Mouse (Mus musculus): ENCODE data around the gene Parp1.

The Parp1 gene

DNA sequence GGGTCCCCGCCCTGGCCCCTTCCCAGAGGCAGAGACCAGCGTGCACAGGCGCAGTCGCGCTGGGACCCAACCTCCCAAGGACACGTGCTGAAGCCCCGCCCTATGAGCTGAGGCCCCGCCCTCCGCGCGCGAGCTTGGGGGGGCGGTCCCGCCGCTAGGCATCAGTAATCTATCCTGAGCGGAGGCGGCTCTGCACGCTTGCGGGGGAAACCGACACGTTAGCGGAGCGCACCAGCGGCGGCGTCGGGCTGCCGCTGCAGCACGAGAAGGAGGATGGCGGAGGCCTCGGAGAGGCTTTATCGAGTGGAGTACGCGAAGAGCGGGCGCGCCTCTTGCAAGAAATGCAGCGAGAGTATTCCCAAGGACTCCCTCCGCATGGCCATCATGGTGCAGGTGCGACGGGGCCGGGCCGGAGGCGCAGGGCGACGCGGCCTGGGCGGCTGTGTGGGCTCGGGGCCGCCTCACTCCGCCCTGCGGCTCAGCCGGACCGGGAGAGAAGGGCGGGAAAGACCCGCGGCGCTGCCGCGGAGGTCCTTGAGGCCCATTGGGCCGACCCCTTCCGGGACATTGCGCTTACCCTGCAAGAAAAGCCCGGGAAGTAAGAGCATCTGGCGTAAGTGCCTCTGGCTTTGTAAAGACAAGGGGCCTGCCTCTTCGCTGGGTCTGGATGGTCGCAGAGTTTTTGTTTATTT, at the start of gene Parp1:
Gene Parp1 (plus strand): TSS at position 164 of the 692 bp plus-strand sequence.
- DNase-seq, result peak; percentile 96

DNA sequence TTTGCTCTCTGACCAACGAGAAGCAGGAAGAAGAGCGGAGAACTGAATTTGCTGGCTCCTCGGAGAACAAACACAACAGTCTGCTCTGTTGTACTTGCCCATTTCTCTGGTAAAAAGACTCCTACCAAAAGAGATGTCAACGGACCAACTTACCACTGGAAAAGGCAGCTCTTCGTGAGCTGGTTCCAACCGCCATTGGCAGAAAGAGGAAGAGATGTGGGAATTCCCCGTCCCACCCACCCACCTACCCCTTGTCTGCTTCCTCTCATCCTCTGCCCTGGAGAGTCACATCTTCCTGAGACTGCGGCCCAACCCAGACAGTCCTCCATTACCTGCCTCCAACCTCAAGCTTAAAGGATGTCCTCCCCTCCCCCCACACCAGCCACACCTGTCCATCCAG, 49.2 kb upstream of the Parp1 start:
- DNase-seq, result no peak

DNA sequence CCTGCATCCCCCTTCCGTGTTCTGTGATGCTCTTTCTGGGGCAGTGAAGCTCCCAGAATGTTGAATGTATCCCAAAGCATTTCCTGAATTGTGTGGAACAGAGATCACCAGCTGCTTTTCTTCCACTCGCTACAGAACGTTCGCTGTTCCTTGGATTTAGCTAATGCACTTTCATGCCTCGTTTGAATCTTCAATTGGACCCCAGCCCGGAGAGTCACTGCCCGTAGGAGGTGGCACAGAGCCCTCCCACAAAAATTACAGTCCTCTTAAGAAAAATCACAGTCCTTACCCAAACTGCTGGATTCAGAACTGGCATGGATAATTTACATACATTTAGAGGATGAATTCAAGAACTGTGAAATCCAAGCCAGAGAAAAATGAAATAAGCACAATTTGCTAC, 48.5 kb upstream of the Parp1 start:
- peak; percentile 30 for DNase-seq

DNA sequence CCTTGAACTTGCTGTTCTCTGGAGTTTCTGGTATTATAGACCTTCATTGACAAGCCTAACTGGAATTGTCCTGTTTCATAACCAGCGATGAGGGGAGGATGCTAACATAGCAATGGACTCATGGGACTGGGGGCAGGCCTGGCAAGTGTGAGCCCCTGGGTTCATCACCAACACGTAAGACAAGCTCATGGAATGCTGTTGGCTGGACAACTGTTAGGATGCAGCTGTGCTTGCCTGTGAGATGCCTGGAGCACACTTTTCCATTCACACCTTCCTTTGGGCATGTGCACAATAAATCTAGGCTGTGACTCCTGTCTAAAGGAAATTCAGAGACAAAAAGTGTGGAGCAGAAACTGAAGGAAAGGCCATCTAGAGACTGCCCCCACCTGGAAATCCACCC, 45.4 kb upstream of the Parp1 start:
- no peak for DNase-seq

DNA sequence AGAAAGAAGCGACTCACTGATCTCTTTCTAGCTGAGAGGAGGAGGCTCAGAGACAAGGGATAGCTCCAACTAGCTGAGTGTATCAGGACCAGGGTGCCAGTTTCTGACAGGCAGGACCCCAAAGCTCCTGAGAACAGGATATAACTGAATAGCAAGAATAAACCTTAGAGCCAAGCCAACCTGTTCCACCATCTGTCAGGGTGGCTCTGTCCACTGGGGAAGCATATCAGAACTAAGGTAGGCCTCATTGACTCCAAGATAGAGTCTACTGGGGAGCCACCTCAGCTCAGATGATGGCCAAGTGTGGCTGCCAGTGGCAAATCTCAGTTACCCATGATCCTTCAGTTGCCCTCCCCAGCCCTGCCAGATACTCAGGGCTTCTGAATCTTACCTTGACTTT, 43.4 kb upstream of the Parp1 start:
- no peak for DNase-seq

DNA sequence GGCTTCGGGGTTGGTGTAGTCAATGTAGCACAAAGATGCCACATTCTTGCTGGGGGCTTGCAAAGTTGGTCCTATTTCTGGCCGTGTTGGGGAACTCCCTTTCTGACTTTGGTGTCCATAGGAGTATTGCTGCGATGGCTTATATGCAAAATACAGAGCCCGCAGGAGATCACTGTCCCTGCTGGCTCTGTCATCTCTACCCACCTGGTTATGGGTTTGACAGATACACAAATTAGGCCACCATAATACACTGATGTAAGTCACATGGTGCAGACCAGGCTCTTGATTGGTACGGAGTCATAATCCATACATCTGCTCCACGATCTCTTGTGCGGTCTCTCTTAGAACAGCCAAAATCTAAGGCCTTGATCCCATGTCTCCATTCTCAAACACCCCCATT, 38.9 kb upstream of the Parp1 start:
- no peak for DNase-seq

DNA sequence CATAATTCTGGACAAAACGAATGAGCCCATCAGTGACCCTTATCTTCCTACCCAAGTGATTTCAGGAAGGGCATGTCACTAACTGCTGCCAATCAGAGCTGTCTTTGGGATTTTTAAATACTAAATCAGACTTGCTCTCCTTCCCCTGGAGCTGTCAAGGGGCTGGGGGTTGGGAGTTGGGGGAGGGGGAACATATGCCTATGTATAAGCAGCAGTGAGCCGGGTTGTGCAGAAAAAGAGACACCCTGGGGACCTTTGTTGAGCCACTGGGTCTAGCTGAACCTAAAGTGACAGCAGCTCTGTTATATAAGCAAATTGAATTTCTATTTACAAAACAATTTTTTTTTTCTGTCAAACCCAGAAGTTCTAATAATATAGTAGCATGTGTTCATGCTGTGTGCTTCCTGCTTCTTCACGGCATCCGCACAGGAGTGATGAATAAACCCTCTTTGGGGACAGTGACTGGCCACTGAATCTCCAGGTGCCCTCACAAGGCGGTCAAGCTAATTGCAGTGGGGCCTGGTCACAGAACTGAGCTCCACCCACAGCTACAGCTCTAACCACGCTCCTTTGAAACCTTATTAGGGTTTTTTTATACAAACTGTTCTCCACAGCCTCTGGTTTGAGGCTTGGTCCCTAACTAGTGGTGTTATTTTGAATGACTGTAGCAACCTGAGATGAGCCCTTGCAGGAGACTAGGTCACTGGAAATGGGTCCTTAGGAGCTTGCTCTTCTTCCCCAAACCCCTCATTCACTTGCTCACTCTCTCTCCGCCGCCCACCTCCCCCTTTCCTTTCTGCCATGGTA, 38.1 kb upstream of the Parp1 start:
- no peak for DNase-seq

DNA sequence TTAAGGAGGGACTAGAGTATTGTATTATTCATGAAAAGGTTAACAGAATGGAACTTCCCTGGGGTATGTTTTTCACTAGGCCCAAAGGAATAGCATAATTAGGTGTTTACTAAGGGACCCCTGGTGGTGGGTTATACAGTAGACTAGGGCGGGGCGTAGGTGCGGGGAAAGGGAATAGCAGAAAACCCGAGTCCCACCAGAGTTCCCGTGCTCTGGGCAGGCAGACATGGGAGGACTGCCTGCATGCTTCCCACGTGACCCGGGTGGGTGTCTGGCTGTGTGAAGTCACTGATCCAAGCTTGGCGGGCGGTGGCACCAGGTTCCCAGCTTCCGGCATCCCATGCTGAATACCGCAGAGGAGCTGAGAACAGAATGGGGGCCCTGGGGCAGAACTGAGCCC, 36.1 kb upstream of the Parp1 start:
- no peak for DNase-seq

DNA sequence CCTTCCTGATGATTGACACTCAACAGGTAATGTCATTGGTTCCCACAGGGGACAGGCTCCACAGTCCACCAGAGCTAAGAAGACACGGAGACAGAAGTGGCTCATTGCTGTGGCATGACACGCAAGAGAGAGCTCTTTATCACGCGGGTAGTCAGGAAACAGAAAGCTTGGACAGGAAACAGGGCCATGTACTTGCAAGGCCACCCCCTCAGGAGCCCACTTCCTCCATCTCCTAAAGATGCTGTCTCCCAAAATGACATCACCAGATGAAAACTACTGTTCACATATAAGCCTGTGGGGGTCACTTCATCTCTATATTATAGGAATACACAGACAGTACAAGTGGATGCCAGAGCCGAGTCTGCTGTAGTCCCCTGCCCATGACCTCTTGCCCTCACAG, 32.0 kb upstream of the Parp1 start:
- no peak for DNase-seq

DNA sequence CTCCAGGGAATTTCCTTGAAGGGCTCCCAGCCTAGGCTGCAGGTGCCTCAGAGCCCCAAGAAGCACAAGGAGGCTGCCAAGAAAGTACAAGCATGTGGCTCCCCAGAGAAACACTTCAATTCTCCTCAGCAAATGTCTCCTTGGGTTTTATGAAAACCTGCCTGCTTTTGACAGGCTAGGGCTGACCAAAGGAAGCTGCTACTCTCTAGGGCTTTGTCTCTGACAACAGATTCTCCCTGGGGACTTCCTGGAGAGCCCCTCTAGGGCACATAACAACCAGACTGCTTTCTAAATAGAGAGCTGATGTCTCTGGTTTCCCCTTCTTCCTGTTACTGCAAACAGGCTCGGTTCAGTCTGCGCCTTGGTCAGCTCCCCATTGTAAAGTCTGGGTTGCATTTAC, 27.5 kb upstream of the Parp1 start:
- DNase-seq, result no peak

DNA sequence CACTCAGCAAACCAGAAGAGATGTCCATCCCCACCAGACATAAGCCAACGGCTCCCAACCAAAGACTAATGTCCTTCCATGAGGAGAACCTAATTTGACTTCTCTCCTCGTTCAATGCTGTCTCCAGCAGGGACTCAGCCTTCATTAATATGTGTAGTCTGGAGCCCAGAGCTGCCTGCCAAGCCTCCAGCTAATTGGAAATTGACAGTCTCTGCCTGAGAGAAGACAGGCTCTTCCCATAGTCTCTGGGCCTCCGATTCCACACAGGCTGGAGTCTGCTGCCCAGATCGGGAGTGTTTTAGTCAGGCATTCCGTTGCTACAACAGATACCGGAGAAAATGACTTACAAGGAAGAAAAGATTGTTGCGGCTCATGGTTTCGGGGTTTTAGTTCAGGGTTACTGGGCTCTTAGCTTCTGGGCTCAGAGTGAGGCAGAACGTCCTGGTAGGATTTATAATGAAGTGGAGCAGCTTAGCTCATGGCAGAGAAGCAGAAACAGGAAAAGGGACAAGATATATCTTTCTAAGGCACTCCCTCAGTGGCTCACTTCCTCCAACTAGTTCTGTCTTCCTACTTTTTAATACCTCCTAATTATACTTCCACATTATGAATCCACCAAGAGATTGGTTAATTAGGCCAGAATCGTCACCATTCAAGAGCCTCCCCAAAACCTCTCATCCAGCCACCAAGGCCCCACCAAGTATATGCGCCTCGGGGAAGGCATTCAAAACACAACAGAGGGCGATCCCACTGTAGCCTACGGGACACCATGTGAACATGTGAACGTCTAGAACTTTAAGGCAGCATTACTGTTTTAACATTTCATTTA, 26.6 kb upstream of the Parp1 start:
- DNase-seq, result no peak

DNA sequence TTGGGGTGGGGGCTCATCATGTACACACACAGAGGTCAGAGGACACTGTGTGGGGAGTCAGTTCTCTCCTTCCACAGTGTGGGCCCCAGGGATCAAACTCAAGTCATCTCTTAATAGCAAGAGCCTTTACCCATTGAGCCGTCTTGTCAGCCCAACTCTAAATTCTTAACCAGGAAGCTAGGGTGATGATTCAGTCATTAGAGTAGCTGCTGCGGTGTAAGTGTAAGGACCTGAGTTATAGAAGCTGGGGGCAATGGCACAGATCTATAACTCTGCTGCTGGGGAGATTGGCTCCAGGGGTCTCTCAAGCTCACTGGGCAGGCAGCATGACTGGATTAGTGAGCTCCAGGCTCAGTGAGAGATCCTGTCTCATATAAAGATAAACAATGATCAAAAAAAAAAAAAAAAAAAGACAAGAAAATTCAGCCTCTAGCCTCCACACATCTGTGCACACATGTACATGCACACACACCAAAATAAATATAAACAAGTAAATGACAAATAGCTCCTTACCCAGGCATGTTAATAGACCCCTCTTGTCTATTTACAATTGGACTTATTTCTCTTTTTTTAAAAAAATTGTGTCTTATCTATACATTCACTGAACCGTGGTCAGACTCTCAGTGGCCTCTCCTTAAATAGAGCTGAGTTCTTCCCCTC, 25.9 kb upstream of the Parp1 start:
- no peak for DNase-seq

DNA sequence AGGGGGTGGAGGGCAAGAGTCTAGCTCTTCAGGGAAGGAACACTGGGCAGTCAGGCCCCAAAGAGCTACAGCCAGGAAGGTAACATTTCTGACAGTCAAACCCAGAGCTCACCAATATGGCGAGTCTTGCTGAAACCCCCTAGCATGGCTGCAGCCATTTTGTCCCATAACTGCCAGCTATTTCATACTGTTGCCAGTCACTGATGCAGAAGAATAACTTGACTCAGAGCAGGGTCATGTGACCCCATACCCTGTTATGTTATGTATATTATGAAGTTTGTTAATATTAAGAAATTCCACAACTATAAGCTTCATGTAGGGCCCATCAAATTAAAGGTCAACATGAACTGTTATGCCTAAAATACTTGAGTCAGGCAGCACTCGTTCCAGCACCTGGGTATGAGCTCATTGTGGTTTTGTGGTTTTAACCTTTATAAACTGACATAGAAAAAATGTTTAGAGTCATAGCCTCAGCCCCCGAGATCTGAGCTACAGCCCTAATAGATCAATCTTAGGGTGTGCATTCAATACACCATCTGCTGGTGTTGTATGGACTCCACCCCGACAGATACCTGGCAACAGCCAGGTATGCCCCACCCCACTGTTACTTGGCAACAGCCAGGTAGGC, 22.7 kb upstream of the Parp1 start:
- DNase-seq, result no peak

DNA sequence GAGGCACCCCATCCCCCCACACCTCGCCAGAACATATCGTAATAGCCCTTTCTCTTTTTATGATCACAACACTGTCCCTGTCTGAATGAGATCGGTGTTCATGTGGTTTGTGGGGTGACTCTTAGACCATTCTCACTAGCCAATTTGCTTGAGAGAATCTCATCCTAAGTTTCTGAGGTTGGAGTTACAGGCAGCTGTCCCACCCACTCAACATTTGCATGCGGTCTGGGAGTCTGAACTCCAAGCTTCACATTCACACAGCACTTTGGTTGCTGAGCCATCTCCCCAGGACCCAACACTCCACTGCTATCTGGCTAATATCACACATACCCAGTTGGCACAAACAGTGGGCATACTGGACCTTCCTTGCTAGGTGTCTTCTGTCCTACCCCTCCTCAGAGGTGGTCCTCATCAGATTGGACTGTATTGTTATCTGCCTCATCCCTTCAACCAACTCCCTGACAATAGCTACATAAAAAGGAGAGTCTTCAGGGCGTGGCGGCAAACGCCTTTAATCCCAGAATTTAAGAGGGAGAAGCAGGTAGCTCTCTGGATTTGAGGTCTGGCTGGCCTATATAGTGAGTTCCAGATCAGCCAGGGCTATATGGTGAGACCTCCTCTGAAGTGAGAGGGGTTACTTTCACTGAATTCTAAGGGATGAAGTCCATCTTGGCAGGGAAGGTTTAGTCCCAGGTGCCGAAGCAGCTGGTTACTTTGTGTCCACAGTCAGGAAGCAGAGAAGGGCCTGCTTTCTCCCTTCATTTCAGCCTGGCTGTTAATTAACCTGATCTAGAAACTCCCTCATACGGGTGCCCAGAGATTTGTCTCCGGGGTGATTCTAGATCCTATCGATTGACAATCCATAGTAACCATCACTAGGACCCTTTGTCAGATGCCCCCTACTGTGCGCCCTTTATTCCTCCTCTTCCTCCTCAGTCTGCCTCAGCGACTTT, 21.6 kb upstream of the Parp1 start:
- no peak for DNase-seq

DNA sequence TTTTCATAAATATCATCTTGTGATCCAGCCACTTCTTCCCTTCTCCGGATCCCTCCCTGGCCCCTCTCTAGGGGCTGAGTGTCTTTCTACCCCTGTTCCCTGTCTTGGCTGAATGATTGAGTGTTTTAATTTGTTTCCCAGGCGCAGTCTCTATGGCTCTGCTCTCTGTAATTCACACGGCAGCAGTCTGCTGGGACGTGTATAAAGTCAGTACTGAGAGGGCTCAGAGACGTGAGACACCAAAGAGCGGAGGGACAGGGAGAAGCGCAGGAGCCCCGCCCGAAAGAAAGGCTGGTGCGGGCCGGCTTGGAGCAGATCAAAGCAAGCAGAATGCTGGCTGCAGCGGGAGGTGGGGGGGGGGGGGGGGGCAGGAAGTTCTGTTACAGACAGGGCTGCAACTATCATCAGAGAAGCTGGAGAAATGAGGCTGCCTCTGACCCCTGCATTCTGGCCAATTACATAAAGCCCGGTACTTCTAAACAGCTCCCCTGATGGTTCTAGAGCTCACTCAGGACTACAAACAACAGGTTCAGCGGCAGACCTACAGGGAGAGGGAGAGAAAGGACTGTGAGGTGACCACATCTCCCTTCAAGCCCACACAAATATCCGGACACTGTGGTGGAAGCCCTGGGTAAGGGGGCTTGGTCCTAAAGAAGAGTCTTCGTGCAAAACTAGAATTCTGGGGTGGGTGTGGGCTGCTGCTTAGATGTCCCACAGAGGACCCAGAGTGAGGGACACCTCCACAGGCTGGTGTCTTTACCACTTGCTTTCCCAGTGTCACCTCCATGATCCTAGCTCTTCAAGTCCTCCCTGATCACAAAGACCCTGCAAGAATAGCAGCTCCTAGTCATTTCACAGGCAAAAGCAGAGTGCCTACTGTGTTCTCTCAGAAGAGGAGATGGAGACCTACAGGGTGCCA, 20.7 kb upstream of the Parp1 start:
- DNase-seq, result no peak

DNA sequence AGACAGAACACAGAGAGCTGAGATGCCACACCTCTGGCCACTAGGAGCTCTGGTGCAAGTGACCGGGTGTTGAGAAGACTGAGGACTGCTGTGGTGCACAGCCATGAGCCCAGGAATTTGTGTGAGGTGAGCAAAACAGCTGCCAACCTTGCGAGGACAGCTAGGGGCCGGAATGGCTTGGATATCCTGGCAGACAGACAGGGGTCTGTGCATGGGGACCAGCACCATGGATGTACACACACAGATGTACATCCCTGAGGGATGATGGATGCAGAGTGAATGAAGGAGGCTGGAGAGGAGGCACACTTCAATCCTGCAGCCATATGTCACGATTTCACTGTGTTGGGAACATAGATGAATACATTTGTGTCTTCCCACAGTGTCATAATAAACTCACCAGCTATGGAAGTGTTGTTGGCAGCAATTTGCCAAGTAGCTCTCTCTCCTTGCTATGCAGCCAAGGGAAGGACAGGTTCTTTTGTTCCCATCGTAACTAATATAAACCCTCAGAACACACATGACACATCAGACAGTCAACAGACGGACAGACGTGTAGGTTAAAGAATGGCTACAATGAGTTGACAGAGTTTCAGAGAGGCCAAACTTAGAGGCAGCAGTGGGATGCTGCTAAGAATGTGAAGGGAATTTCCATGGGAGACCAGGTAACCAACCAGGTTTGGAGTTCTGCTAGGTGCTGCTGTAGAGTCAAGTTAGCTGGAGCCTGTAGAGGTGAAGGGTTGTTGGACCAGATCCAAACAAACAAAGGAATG, 19.0 kb upstream of the Parp1 start:
- DNase-seq, result no peak

DNA sequence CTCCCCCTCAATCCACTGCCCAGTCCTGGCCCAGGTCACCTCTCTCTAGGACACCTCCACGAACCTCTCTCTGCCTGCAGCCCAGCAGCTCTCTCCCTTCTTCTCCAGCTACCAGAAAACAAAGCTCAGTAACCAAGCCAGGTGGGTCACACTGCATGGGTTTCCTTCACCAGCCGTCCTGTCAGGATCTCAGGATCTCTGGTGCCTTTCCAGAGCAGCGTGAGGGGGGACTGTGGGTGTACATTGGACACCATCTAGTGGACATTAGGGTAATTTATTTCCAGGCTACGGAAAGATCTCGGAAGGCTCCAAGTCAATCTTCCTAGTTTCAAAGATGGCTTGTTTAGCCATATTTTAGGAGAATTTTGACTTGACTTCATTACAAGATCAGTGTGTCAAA, 18.0 kb upstream of the Parp1 start:
- no peak for DNase-seq

DNA sequence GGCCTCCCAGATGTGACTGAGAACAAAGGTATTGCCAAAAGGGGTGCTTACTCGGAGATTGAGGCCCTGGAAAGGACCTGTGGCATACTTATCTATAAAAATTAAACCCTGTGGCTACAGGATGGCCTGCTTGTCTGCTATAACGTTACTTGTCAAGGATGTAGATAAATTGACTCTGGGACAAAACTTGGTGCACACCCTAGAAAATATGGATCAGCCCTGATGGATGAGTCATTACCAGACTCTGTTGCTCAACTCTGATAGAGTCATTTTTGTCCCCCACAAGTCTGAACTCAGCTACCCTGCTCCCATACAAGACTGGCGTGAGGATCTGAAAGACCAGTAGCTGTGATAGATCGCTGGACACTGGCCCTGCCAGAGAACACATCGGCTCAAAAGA, 11.8 kb upstream of the Parp1 start:
- DNase-seq, result no peak

DNA sequence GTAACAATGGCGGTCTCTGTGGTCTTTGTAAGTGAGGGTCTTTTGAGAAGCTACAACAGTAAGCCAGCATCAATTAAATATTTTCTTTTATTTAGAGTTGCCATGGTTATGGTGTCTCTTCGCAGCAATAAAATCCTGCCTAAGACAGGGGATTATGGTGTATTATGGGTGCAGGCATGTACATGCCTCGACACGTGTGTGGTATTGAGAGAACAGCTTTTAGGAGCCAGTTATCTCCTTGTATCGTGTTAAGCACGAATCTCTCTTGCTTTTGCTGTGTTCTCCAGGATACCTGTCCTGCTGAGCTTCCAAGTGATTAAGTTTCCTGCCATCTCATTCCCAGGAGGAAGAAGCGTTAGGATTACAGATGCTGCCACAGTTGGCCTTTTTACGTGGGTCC, 9.3 kb upstream of the Parp1 start:
- no peak for DNase-seq

DNA sequence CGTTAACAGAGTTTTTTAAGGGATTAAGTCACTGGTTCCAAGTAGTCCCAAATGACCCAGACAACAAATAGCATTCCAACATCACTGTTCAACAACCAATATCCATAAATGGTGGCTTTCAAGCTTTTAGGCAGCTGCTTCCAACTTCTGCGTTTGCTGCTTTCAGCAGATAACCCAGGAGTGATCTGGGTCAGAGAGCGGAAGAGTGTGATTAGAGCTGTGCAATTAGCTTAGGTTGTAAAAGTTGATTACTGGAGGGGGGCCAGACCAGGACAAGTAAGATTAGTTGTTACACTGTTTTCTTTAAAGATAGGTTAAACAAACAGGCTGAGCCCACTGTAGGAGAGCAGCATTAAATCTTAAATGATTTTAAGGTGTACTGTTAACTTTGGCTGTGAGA, 7.5 kb upstream of the Parp1 start:
- no peak for DNase-seq

Measured in right cerebral cortex, postnatal 4 days (tissue).